Mouse (Mus musculus) thymus, adult 2 months (tissue): ENCODE results near the gene Prr7.

Experiments used
- CTCF ChIP-seq: fragments of 200-500 bp; IDR thresholded peaks from 2 replicates; pipeline ENCODE4 v1.5.1; 2012; ENCODE audit warnings: mild to moderate bottlenecking, control low read depth, low read length, moderate library complexity, borderline replicate concordance; ENCODE audit not compliant: control insufficient read depth, poor library complexity, insufficient read depth; ENCODE audit errors: extremely low read depth
- POLR2A ChIP-seq: fragments of 200-500 bp; IDR thresholded peaks from 2 replicates; pipeline ENCODE4 v1.6.1; 2012; ENCODE audit warnings: mild to moderate bottlenecking, low read length, control low read depth, moderate library complexity; ENCODE audit not compliant: control insufficient read depth, poor library complexity, insufficient read depth; ENCODE audit errors: extremely low read depth

GRCm38 (mm10) chr13:55483071-55483470, 19.0 kb downstream of the Prr7 start:
- TF ChIP-seq CTCF (no peak), POLR2A (no peak)
